Mouse (Mus musculus): ENCODE measurements around the gene Ugt1a5.
"Not testable (repeated sequence)": the region's sequence is repeated elsewhere in the genome, so short reads cannot be mapped to it uniquely, and the experiment has no call there.

Gene Ugt1a5

GRCm38 (mm10) chr1:88165711-88166110 lies at the start of gene Ugt1a5:
TSS of gene Ugt1a5 (plus strand) at chr1:88166012.
- DNase-seq = no peak

- DNase-seq = not testable (repeated sequence)
These were observed 45.3 kb upstream of the Ugt1a5 start for GRCm38 (mm10) chr1:88120550-88120949.

- not testable (repeated sequence) for DNase-seq
These were observed 44.3 kb upstream of the Ugt1a5 start for GRCm38 (mm10) chr1:88121521-88121920.

- not testable (repeated sequence) for DNase-seq
These were observed 39.9 kb upstream of the Ugt1a5 start for GRCm38 (mm10) chr1:88125827-88126360.

- DNase-seq = not testable (repeated sequence)
These were observed 36.7 kb upstream of the Ugt1a5 start for GRCm38 (mm10) chr1:88129091-88129490.

- not testable (repeated sequence) for DNase-seq
These were observed 35.6 kb upstream of the Ugt1a5 start for GRCm38 (mm10) chr1:88130223-88130622.

- no peak for DNase-seq
These were observed 31.8 kb upstream of the Ugt1a5 start for GRCm38 (mm10) chr1:88133908-88134456.

- not testable (repeated sequence) for DNase-seq
These were observed 31.3 kb upstream of the Ugt1a5 start, which contains the start of gene Ugt1a6a for GRCm38 (mm10) chr1:88134457-88135011. TSS of gene Ugt1a6a (plus strand) at chr1:88134809.

- not testable (repeated sequence) for DNase-seq
These were observed 30.4 kb upstream of the Ugt1a5 start for GRCm38 (mm10) chr1:88135229-88135904.

- DNase-seq = no peak
These were observed 29.2 kb upstream of the Ugt1a5 start for GRCm38 (mm10) chr1:88136646-88137045.

- DNase-seq = no peak
These were observed 28.5 kb upstream of the Ugt1a5 start for GRCm38 (mm10) chr1:88137264-88137663.

GRCm38 (mm10) chr1:88138145-88138544 lies 27.7 kb upstream of the Ugt1a5 start:
- no peak for DNase-seq

- DNase-seq = not testable (repeated sequence)
These were observed 25.3 kb upstream of the Ugt1a5 start for GRCm38 (mm10) chr1:88140492-88140891.

GRCm38 (mm10) chr1:88143966-88144675 lies 21.7 kb upstream of the Ugt1a5 start:
- DNase-seq = peak; percentile 9 to 46

- DNase-seq = not testable (repeated sequence)
These were observed 20.5 kb upstream of the Ugt1a5 start for GRCm38 (mm10) chr1:88145278-88145677.

- DNase-seq = not testable (repeated sequence)
These were observed 15.7 kb upstream of the Ugt1a5 start for GRCm38 (mm10) chr1:88150133-88150532.

GRCm38 (mm10) chr1:88158430-88158829 lies 7.4 kb upstream of the Ugt1a5 start:
- DNase-seq = no peak

GRCm38 (mm10) chr1:88172190-88172589 lies 6.4 kb downstream of the Ugt1a5 start:
- DNase-seq = not testable (repeated sequence)

- no peak for DNase-seq
These were observed 13.8 kb downstream of the Ugt1a5 start for GRCm38 (mm10) chr1:88179657-88180056.

- no peak for DNase-seq
These were observed 20.6 kb downstream of the Ugt1a5 start for GRCm38 (mm10) chr1:88186325-88186935.

- no peak for DNase-seq
These were observed 26.3 kb downstream of the Ugt1a5 start for GRCm38 (mm10) chr1:88192136-88192535.

- no peak for DNase-seq
These were observed 29.9 kb downstream of the Ugt1a5 start for GRCm38 (mm10) chr1:88195687-88196086.

GRCm38 (mm10) chr1:88197443-88197842 lies 31.6 kb downstream of the Ugt1a5 start:
- DNase-seq = no peak

Measured in spleen, adult 18-20 months (tissue).